Mouse (Mus musculus) intestine, embryonic 16.5 days (tissue): ENCODE data around the gene Ppp1r12b. TPM values are rescaled to one million over a fixed set of nuclear protein-coding genes. Genes with fewer than 3 reads are reported as not detected.
A peak's percentile ranks its signal among the peaks of the same experiment; 100 is the strongest.

Experiments
- ATAC-seq: fragments of 200-750 bp; cut with Nextera tagmentation; 2 replicates; pipeline ENCODE4 v1.8.0; 2017; ENCODE audit warnings: moderate TSS enrichment, moderate library complexity
- H3K27ac ChIP-seq: fragments of 300-500 bp; sonication (generic); 2 replicates; pipeline ENCODE4 v1.5.1; 2014; ENCODE audit warnings: mild to moderate bottlenecking, low read length
- H3K27me3 ChIP-seq: fragments of 300-500 bp; sonication (generic); replicated peaks from 2 replicates; pipeline ENCODE4 v1.6.1; 2014; ENCODE audit warnings: low read length, control low read depth, mixed read lengths; ENCODE audit not compliant: control insufficient read depth, insufficient read depth
- H3K36me3 ChIP-seq: fragments of 300-500 bp; sonication (generic); 2 replicates; pipeline ENCODE4 v1.6.1; 2014; ENCODE audit warnings: low read length, control low read depth; ENCODE audit not compliant: control insufficient read depth, insufficient read depth
- H3K4me1 ChIP-seq: fragments of 300-500 bp; sonication (generic); 2 replicates; pipeline ENCODE4 v1.6.1; 2014; ENCODE audit warnings: low read length, control low read depth, mixed read lengths; ENCODE audit not compliant: control insufficient read depth, insufficient read depth
- H3K4me2 ChIP-seq: fragments of 300-500 bp; sonication (generic); 2 replicates; pipeline ENCODE4 v1.6.1; 2014; ENCODE audit warnings: low read depth, low read length, control low read depth
- H3K4me3 ChIP-seq: fragments of 300-500 bp; sonication (generic); 2 replicates; pipeline ENCODE4 v1.5.1; 2014; ENCODE audit warnings: mild to moderate bottlenecking, low read length
- H3K9ac ChIP-seq: fragments of 300-500 bp; sonication (generic); 2 replicates; pipeline ENCODE4 v1.6.1; 2014; ENCODE audit warnings: low read depth, low read length
- H3K9me3 ChIP-seq: fragments of 300-500 bp; sonication (generic); 2 replicates; pipeline ENCODE4 v1.6.1; 2016; ENCODE audit warnings: low read length, control low read depth; ENCODE audit not compliant: control insufficient read depth
- WGBS: fragments of 180-500 bp; shearing (Covaris S2); extraction: QIAGEN DNeasy Blood & Tissue Kit; methylation state at CpG from one replicate; pipeline ENCODE4 v1.1.7; 2014; 5-methylcytosine and 5-hydroxymethylcytosine counted together
- polyA plus RNA-seq: library from polyadenylated mRNA; unstranded; fragments of >200 nt; fragmentation: Nextera tagmentation; extraction: Ambion mirVana; gene quantifications from 2 replicates; pipeline ENCODE4 v1.2.1, GENCODE M21; 2015

Ppp1r12b gene
- polyA plus RNA-seq, 1 experiment from 2014 or later: 13.9 TPM

GRCm38 (mm10) chr1:134757230-134757629 is 198.5 kb downstream of the Ppp1r12b start:
- Histone ChIP-seq H3K4me1 (peaks cover 26% of the 10 kb centered on the region), H3K27ac (peak overlapping the region; percentile 58), H3K36me3 (no peaks in the 10 kb centered on the region), H3K27me3 (no peaks in the 10 kb centered on the region), H3K9me3 (no peaks in the 10 kb centered on the region), H3K4me2 (no peak overlapping the region), H3K9ac (peak overlapping the region; percentile 23; the same call in 1 of the 2 replicates), H3K4me3 (no peak overlapping the region)
- WGBS: 43% methylated on average over 3 of the region's 3 CpGs
- no peak for ATAC-seq

- Histone ChIP-seq H3K27me3 (no peaks in the 10 kb centered on the region), H3K36me3 (no peaks in the 10 kb centered on the region), H3K4me3 (no peak overlapping the region), H3K4me1 (peaks cover 31% of the 10 kb centered on the region), H3K9ac (0 out of 2 replicates have a peak overlapping the region, but pooled peaks have one; percentile 4), H3K4me2 (no peak overlapping the region), H3K27ac (peak overlapping the region; percentile 58; the same call in 1 of the 2 replicates), H3K9me3 (no peaks in the 10 kb centered on the region)
- no peak for ATAC-seq
- WGBS: 69% methylated on average over 10 of the region's 10 CpGs
Observed at GRCm38 (mm10) chr1:134756190-134756873, 199.4 kb downstream of the Ppp1r12b start.

GRCm38 (mm10) chr1:134755548-134756189 is 200.1 kb downstream of the Ppp1r12b start:
- H3K4me1 ChIP-seq: peaks cover 31% of the 10 kb centered on the region

GRCm38 (mm10) chr1:134754818-134755217 is 200.9 kb downstream of the Ppp1r12b start:
- Histone ChIP-seq H3K9me3 (no peaks in the 10 kb centered on the region), H3K9ac (no peak overlapping the region), H3K4me2 (no peak overlapping the region), H3K36me3 (no peaks in the 10 kb centered on the region), H3K4me3 (no peak overlapping the region), H3K27me3 (no peaks in the 10 kb centered on the region), H3K4me1 (peaks cover 37% of the 10 kb centered on the region), H3K27ac (peak overlapping the region; percentile 32; the same call in 1 of the 2 replicates)
- no peak for ATAC-seq
- WGBS: 57% methylated on average over 10 of the region's 10 CpGs

More at GRCm38 (mm10) chr1:134755548-134756189, 200.1 kb downstream of the Ppp1r12b start:
- Histone ChIP-seq H3K9ac (0 out of 2 replicates have a peak overlapping the region, but pooled peaks have one; percentile 4), H3K9me3 (no peaks in the 10 kb centered on the region), H3K4me3 (no peak overlapping the region), H3K4me2 (no peak overlapping the region), H3K27me3 (no peaks in the 10 kb centered on the region), H3K27ac (peak overlapping the region; percentile 32; the same call in 1 of the 2 replicates), H3K36me3 (no peaks in the 10 kb centered on the region)
- ATAC-seq: no peak
- WGBS: 59% methylated on average over 13 of the region's 13 CpGs

GRCm38 (mm10) chr1:134753751-134754630 is 201.8 kb downstream of the Ppp1r12b start:
- Histone ChIP-seq H3K9ac (0 out of 2 replicates have a peak overlapping the region, but pooled peaks have one; percentile 16), H3K9me3 (no peaks in the 10 kb centered on the region), H3K4me1 (peaks cover 41% of the 10 kb centered on the region), H3K4me3 (no peak overlapping the region), H3K27me3 (no peaks in the 10 kb centered on the region), H3K4me2 (no peak overlapping the region), H3K36me3 (no peaks in the 10 kb centered on the region), H3K27ac (peak overlapping the region; percentile 79)
- 47% methylated on average over 13 of the region's 13 CpGs for WGBS
- ATAC-seq: peak; percentile 59

- peaks cover 43% of the 10 kb centered on the region for H3K4me1 ChIP-seq
- no peak overlapping the region for H3K9ac ChIP-seq
Observed at GRCm38 (mm10) chr1:134752447-134752846, 203.3 kb downstream of the Ppp1r12b start.

GRCm38 (mm10) chr1:134749889-134750288 is 205.9 kb downstream of the Ppp1r12b start:
- peaks cover 4% of the 10 kb centered on the region for H3K27me3 ChIP-seq

More at GRCm38 (mm10) chr1:134752447-134752846, 203.3 kb downstream of the Ppp1r12b start:
- Histone ChIP-seq H3K36me3 (no peaks in the 10 kb centered on the region), H3K4me2 (no peak overlapping the region), H3K9me3 (no peaks in the 10 kb centered on the region), H3K4me3 (no peak overlapping the region), H3K27me3 (no peaks in the 10 kb centered on the region), H3K27ac (peak overlapping the region; percentile 50)
- WGBS: 72% methylated on average over 5 of the region's 5 CpGs
- no peak for ATAC-seq

GRCm38 (mm10) chr1:134747236-134748174 is 208.2 kb downstream of the Ppp1r12b start:
- H3K9me3 ChIP-seq: no peaks in the 10 kb centered on the region
- 25% methylated on average over 23 of the region's 23 CpGs for WGBS
- no peaks in the 10 kb centered on the region for H3K36me3 ChIP-seq
- H3K4me1 ChIP-seq: peaks cover 23% of the 10 kb centered on the region
- H3K4me3 ChIP-seq: no peak overlapping the region
- ATAC-seq: peak; percentile 55; the same call in 1 of the 2 replicates
- peak overlapping the region; percentile 28 for H3K4me2 ChIP-seq
- H3K9ac ChIP-seq: no peak overlapping the region
- H3K27me3 ChIP-seq: peaks cover 4% of the 10 kb centered on the region
- H3K27ac ChIP-seq: no peak overlapping the region

More at GRCm38 (mm10) chr1:134749889-134750288, 205.9 kb downstream of the Ppp1r12b start:
- WGBS: 61% methylated on average over 7 of the region's 7 CpGs
- Histone ChIP-seq H3K9ac (0 out of 2 replicates have a peak overlapping the region, but pooled peaks have one; percentile 21), H3K4me2 (no peak overlapping the region), H3K4me1 (peaks cover 28% of the 10 kb centered on the region), H3K36me3 (no peaks in the 10 kb centered on the region), H3K4me3 (no peak overlapping the region), H3K9me3 (no peaks in the 10 kb centered on the region), H3K27ac (peak overlapping the region; percentile 68)
- ATAC-seq: peak; percentile 56
